Mouse (Mus musculus): ENCODE measurements around the gene Usp40. TPM values are rescaled to one million over a fixed set of nuclear protein-coding genes. Genes with fewer than 3 reads are reported as not detected.

Gene Usp40
- total RNA-seq, 2 experiments from 2014 or later = 19.8 to 21.4 TPM

DNA sequence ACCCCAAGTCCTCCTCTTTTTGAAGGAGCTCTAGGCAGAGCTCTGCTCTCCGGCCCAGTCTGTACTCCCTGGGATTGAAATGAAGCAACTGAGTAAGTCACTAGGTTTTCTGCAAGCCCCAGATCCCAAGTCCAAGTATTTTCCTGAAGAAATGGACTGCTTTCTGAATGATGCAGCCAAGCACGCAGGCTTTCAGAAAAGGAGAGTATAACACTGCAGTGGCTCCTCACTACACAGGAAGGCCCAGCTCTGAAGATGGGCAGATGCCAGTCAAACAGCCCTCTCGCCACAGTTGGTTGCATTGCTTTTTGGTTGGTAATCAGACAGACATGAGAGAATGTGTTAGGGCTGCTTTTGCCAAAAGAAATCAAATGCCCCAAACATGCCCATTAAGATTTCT lies 56.7 kb downstream of the Usp40 start:
- DNase-seq (ENCODE audit: low spot score in 2 of 2) = no peak

GRCm38 (mm10) chr1:87947681-87948091 lies 60.7 kb downstream of the Usp40 start:
- DNase-seq (ENCODE audit: low spot score in 2 of 2) = no peak

DNA sequence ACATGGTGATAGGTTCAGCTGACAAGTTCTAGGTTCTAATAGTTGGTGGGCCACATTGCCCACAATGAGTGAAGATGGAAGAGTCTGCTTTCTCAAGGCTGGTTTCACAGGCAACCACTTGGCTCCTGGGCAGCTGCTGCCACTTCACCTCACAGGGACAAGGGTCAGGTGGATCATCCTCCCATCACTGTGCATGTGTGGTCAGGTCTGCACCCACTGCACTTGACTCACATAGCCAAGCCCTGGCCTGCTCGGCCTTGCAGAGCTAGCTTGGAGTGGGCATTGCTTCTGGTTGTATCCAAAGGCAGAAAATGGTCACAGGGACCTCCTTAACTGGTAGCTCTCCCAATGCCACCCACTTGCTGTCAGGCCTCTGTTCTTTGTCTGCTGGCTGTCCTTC lies 66.6 kb downstream of the Usp40 start:
- DNase-seq (ENCODE audit: low spot score in 2 of 2) = no peak

DNA sequence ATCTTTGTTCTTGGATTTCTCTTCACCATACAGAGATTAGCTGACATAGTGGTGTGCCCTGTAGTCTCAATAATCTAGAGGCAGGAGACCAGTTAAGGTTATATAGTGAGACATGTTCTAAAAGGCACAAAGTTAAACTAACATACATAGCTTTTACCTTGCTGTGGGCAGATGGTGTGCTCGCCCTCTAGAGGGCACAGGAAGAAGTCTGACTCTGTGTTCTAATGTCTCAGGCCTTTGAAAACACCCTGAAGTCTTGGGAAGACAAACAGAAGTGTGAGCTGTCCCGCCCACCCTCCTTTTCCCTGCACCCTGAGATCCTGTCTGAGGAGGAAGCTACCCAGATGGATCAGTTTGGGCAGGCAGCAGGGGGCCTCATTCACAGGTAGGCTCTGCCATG lies 71.8 kb downstream of the Usp40 start:
- DNase-seq (ENCODE audit: low spot score in 2 of 2) = no peak

DNA sequence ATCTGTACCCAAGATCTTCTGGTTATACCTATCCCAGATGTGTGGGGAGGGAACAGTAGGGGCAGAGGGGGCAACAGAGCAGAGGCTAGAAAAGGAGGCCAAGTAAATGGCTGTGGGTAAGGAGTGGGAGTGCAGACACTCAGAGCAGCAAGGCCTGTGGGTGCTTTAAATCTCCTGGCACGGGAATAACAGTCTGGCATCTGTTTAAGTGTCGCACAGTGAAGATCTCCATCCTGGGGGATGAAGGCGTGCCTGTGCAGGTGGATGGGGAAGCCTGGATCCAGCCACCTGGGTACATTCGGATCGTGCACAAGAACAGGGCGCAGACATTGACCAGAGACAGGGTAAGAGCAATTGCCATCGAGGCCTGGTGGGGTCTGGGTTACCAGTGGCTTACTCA lies 72.3 kb downstream of the Usp40 start:
- DNase-seq (ENCODE audit: low spot score in 2 of 2) = no peak

GRCm38 (mm10) chr1:87935546-87935945 lies 72.8 kb downstream of the Usp40 start:
- no peak for DNase-seq (ENCODE audit: low spot score in 2 of 2)

DNA sequence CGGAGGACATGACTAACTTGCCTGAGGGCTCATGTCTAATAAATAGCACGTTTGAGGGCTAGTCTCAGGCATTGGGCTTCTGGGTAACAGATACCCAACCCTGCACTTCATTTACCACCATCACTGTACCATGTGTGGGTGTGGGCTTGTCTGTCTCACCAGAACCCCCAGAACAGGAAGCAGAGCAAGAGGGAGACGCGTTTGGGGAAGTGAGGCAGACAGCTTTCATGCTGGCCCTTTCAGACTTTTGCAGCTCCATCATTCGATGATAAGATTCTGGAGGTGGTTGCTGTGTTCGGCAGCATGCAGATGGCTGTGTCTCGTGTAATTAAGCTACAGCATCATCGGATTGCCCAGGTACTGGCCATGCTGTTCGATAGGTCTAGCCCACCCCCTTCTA lies 73.3 kb downstream of the Usp40 start:
- DNase-seq (ENCODE audit: low spot score in 2 of 2) = no peak

DNA sequence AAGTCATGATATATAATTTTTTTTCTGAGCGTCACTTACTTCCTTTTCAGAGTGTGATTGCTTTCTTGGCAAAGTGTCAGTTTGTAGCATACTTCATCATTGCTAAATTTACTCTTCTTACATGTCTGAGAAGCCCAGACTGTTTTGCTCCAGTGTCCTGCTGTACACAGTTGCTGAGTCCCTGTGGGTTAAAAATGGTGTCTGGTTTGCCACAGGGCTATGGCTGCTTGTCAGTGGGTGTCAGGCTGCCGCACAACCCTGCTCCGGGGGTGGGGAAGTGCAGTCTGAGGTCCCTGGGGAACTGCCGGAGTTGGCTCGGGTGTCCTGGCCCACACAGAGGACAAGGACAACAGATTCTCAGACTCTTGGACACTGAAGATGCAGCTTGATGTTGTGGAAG lies 75.3 kb downstream of the Usp40 start:
- DNase-seq (ENCODE audit: low spot score in 2 of 2) = no peak

DNA sequence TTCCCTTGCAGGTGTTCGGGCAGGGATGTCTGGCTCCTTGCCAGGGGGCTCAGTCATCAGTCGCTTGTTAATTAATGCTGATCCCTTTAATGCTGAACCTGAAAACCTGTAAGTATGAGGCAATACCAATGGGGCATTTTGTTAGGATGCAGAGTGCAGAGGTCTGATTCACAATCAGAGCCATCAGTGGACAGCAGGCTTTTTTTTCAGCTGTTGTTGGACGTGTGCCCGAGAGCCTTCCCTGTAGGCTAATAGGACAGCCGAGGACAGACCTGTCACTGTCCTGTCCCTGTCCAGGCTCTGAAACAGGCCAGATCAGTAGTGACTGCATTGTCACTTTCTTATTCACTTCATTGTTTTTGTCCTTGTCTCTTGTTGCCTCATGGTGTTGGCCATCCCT lies 78.6 kb downstream of the Usp40 start:
- DNase-seq (ENCODE audit: low spot score in 2 of 2) = peak in 1 of 2 experiments; percentile 31

GRCm38 (mm10) chr1:87924888-87925287 lies 83.5 kb downstream of the Usp40 start:
- no peak for DNase-seq (ENCODE audit: low spot score in 2 of 2)

DNA sequence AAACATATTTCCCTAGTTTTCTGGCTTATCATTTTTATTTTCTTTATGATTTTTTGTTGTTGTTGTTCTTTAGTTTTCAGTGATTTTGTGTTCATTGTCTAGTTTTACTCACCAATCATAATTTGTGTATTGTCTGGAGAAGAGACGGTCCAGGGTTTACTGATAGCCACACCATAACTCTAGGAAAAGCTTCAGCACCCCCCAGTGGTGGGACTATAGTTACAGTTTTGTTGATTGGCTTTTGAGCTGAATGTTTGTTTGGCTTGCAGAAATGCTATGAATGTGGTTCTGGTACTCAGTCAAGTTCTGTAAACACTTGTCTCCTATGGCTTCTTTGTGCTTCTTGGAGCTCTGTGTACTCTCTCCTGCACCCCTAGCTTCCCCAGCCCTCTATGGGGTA lies 85.7 kb downstream of the Usp40 start:
- peak; percentile 29 to 41 for DNase-seq (ENCODE audit: low spot score in 2 of 2)

DNA sequence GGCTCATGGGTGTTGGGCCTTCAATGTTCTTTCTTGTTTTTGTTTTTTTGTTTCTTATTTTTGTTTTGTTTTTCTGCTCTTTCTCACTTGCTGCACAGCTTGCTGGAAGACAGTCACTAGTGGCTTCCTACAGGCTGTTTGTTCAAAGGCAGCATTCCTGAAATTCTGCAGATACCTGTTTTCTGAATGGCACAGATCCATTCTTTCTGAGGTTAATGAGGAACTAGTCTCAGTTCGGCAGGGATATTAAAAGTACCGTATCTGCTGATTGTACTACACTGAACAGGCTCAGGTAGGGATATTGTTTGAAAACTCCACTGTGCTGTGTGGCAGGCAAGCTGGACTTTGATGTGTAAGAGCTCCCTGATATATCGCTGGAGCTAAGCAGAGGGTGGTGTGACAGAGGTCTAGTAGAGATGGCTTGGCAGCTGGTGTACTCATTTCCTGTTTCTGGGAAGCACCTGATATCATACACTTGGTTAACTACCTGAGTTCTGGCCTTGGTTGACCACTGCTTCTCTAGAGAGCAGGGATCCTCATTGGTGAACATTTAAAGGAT lies 88.2 kb downstream of the Usp40 start:
- no peak for DNase-seq (ENCODE audit: low spot score in 2 of 2)

DNA sequence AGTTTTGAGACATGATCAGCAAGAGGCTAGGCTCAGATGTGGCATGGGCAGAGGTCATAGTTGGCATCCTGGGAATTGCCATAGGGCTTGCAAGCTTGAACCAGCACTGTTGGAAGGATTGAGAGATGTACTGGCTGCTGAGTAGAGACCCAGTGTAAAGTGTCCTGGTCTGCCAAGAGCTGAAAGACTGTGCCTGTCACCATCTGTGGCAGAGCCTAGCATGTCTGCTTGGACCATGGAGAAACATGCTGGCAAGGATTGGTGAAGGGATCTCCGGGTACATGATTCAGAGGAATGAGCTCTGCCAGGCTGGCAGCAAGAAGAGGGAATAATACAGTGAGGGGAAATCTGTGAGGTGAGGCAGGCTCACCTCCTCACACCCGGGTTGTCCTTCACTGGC lies 90.3 kb downstream of the Usp40 start:
- DNase-seq (ENCODE audit: low spot score in 2 of 2) = no peak

- DNase-seq (ENCODE audit: low spot score in 2 of 2) = no peak
Observed at GRCm38 (mm10) chr1:87917361-87917760, 91.0 kb downstream of the Usp40 start.

DNA sequence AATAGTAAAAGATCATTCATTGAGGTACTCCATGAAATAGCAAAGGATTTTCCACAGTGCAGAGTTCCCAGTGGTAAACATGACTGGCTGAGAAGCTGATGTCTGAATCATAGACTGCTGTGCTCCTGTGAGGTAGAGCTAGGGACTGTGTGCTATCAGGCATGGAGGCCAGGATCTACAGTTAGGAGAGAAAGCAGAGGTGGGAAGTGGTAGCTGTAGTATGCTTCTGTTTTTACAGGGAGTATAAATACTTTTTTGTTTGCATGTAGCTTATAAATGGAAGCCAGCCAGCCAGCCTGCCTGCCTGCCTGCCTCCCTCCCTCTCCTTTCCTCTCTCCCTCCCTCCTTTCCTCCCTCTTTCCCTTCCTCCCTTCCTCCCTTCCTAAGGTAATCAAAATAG lies 95.0 kb downstream of the Usp40 start:
- DNase-seq (ENCODE audit: low spot score in 2 of 2) = no peak

GRCm38 (mm10) chr1:87910428-87910827 lies 97.9 kb downstream of the Usp40 start:
- DNase-seq (ENCODE audit: low spot score in 2 of 2) = no peak

DNA sequence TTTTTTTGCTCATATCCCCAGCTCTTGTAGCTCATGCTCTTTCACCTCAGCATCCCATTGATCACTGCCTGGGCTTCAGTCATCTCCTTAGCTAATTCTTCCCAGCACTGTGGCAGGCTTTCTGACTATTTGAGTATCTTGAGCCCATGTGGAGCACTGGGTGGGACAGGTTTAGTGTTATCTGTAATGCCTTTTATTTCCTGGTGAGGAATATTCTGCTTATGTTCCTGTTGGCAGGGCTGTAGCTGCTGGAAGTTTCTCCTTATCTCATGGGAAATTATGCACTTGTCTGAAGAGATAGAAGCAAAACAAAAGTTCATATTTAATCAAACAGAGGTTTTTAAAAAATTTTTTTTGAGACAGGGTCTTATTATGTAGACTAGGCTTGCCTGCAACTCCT lies 98.8 kb downstream of the Usp40 start:
- no peak for DNase-seq (ENCODE audit: low spot score in 2 of 2)

DNA sequence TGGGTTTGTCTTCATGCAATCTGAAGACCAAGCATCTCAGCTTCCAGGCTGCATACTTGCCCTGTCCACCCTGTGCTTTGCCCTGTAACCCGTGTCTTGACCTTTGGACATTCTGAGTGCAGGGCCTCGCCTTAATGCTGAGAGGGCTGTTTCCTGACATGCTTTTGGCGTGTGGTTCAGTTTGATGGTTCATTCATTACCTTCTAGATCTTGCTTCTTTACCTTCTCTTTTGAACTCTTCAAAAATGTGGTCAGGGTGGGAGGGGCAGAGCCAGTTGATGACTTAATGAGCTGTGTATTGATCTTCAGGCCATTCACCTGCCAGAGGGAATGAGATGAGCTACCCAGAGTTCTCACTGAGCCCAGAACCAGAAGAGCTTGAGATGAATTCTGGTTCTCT lies 99.6 kb downstream of the Usp40 start:
- no peak for DNase-seq (ENCODE audit: low spot score in 2 of 2)

GRCm38 (mm10) chr1:87908006-87908405 lies 100.3 kb downstream of the Usp40 start:
- no peak for DNase-seq (ENCODE audit: low spot score in 2 of 2)

DNA sequence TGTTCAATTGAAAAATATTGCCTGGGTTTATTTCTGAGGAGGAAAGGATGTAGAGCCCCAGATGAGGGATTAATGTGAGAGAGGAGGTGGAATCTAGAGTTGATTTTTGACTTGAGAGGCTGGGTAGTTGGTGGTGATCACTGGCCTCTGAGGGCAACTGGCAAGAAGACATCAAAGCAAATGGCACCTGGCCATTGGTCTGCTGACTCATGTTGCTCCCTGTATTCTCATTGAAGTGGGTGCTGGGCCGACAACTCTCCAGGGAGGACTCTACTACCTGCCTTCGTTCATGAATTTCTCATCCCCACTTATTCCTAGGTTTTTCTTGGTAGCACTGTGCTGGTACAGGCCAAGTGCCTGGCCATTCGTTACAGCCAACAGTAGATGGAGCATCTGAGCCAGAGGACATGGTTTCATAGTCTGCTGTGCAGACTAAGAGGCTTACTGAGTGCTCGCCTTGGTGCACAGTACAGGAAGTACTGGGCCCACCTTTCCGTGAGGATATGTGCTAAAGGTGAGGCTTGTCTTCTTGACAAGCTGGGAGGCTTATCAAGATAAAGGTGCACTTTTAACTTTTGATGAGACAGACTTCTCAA lies 101.9 kb downstream of the Usp40 start:
- no peak for DNase-seq (ENCODE audit: low spot score in 2 of 2)

GRCm38 (mm10) chr1:87902186-87902585 lies 106.2 kb downstream of the Usp40 start:
- DNase-seq (ENCODE audit: low spot score in 2 of 2) = no peak

GRCm38 (mm10) chr1:87900979-87901378 lies 107.4 kb downstream of the Usp40 start:
- DNase-seq (ENCODE audit: low spot score in 2 of 2) = peak in 1 of 2 experiments; percentile 31

DNA sequence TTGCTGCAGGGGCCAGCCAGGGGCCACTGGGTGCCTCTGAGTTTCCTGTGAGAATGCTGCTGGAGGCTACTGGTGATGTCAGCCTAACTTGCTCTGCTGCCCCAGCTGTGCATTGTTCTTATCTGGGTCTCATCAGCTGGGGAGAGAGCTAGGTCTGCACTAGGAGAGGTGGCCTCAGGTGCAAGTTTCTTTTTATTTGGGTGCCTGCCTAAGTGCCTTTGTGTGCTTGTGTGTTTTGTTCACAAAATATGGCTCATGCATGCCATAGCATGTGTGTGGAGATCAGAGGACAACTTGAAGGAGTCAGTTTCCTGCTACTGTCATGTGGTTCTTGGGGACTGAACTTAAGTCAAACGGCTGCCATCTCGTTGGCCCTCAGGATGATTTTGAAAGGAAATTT lies 108.7 kb downstream of the Usp40 start:
- DNase-seq (ENCODE audit: low spot score in 2 of 2) = no peak

Measured in adrenal gland, adult 18-20 months (tissue).